8 mouse cellular contexts compared by ENCODE assay signal in the genomic region with DNA sequence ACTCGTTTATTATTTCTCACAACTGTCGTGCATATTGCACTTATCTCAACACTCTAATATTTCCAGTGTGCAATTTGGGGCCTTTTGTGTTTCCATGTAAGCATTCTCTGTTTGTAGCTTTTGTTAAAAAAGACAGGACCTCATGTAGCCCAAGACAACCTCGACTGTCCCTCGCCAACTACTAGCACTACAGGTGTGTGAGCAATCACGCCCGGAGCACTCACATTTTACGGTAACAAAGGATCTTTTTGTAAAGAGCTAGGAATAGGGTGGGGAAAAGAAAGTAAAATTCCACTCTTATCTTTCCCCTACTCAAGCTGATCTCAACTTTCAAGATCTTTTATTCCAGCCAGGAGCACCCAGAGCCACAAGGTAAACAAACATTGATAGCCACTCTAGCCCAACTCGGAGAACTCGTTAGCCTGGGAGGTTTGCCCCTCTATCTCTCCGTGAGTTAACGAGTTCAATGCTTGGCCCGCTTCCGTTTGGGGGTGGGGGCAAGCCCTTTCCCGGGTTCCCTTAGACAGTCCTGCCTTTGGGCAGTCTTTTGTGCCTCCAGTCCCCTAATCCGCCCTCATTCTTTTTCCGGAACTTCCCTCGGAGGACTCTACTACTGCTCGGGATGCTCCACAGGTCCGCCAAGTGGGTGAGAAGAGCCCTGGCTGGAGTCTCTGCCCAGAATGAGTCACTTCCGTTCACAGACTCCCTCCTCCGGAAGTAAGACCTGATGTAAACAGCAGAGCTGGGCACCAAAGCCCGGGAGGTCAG. TPM values are rescaled to one million over a fixed set of nuclear protein-coding genes. Genes with fewer than 3 reads are reported as not detected.
A peak's percentile ranks its signal among the peaks of the same experiment; 100 is the strongest.
DNase-seq lines count a peak whose midpoint lies in the region; ATAC-seq lines count a peak whose summit lies in the region.

A gene (plus strand): TSS at position 732 of the 768 bp plus-strand sequence.

- H3K4me1 ChIP-seq in hindbrain, embryonic 13.5 days (replicated peaks): peaks cover 6% of the 10 kb centered on the region

- H3K4me2 ChIP-seq in hindbrain, embryonic 13.5 days: peak within 1 kb of the TSS; percentile 67

- H3K9ac ChIP-seq in hindbrain, embryonic 13.5 days: peak within 1 kb of the TSS; percentile 70

- no peaks in the 10 kb centered on the region for H3K27me3 ChIP-seq in hindbrain, embryonic 13.5 days

- H3K27ac ChIP-seq in hindbrain, embryonic 13.5 days: peak within 1 kb of the TSS; percentile 92

- 18% methylated on average over 22 of the region's 22 CpGs for WGBS in hindbrain, embryonic 13.5 days

- H3K36me3 ChIP-seq in hindbrain, embryonic 13.5 days: peaks cover 20% of the 10 kb centered on the region

- H3K9me3 ChIP-seq in hindbrain, embryonic 13.5 days: no peaks in the 10 kb centered on the region

- ATAC-seq in hindbrain, embryonic 13.5 days (ENCODE audit: low FRiP score): peak; percentile 85

- peak within 1 kb of the TSS; percentile 54 for H3K4me3 ChIP-seq in hindbrain, embryonic 13.5 days

- peak; percentile 82 for DNase-seq in Muller cell, postnatal 12 days (ENCODE audit: inconsistent ontology term)
- peak; percentile 71 to 78 for DNase-seq in cerebellum, postnatal 10 days
- DNase-seq in frontal cortex, postnatal 10 days (ENCODE audit: low spot score in 2 of 2): peak; percentile 41 to 45
- peak; percentile 64 to 73 for DNase-seq in layer of hippocampus, postnatal 36 days
- DNase-seq in lung, postnatal 36 days: peak; percentile 82
- peak; percentile 83 for DNase-seq in retina, embryonic 14.5 days (ENCODE audit: low spot score)
- DNase-seq in thymus, postnatal 36 days: peak; percentile 59 to 70

RNA-seq across cellular contexts. Expression of the gene that starts here (rescaled TPM):
- 0.60 TPM in 1 of 2 replicates, not detected in the other for polyA plus RNA-seq in hindbrain, embryonic 13.5 days (2015; fragmentation: Nextera tagmentation; extraction: Ambion mirVana)
- total RNA-seq in layer of hippocampus, postnatal 36 days (2021): under 1 TPM in 1 of 2 experiments, not detected in 1; 0.61 TPM

Comparison
In these comparisons a context has a peak if more than half of its experiments do, and no peak if none do; other contexts are left out.
1. Peak in every context shown above with its lines: DNase-seq, ATAC-seq, H3K4me3 ChIP-seq and H3K27ac ChIP-seq.
2. Peak in ATAC-seq, H3K4me3 ChIP-seq, H3K27ac ChIP-seq, H3K9ac ChIP-seq and H3K4me2 ChIP-seq in hindbrain, embryonic 13.5 days; RNA of the gene not detected or under 1 TPM.
3. Peak in DNase-seq in layer of hippocampus, postnatal 36 days; RNA of the gene not detected or under 1 TPM.